Mouse (Mus musculus) regulatory T cell (primary cell): ENCODE measurements at regions not wholly inside any gene's neighbourhood (a gene's known extent, or its start where the extent isn't known, plus 50 kb on each side); places are given as distances from the start of the nearest gene placed in this dataset.
"Not testable (repeated sequence)": the region's sequence is repeated elsewhere in the genome, so short reads cannot be mapped to it uniquely, and the experiment has no call there.

ENCODE experiments used
- in situ Hi-C: fragments of 300-600 bp; cut with MboI, MseI; formaldehyde crosslinking; loops from one replicate; pipeline ENCODE4 v1.15.1; 2025; ENCODE audit warnings: high pct_unique_total_duplicates

DNA sequence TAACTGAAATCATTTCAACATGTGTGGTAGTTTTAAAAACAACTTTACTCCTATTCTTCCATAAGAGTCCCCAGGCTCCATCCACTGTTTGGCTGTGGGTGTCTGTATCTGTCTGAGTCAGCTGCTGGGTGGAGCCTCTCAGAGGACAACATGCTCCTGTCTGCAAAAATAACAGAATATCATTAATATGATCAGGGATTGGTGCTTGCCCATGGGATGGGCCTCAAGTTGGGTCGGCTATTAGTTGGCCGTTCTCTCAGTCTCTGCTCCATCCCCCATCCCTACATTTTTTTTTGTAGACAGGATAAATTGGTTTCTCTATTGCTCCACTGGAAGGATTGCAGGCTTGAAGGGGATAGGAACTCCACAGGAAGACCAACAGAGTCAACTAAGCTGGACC, 108.5 kb upstream of the Fgf16 start:
- in situ Hi-C loops: not testable (repeated sequence)

DNA sequence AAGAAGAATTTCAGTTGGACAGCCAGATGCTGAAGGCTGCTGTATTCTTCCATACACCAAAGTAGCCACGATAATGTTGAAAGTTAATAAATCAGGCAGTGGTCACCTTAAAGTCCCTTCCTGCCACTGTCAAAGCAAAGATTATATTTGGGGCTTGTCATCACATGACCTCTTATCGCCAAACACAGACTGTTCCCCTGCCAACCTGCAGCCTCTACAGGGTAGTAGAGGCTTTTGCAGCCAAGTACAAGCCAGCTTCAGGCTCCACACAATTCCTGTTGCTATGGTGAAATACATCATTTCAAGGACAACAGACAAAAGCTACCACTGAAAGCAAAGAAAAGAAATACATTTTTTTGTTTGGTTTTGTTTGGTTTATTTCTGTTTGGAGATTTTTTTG, 93.5 kb upstream of the Fgf16 start:
- in situ Hi-C loops: loop anchor here (5.0 kb wide), 1 partner anchor 78 kb away; no protein-coding TSS in a partner anchor

DNA sequence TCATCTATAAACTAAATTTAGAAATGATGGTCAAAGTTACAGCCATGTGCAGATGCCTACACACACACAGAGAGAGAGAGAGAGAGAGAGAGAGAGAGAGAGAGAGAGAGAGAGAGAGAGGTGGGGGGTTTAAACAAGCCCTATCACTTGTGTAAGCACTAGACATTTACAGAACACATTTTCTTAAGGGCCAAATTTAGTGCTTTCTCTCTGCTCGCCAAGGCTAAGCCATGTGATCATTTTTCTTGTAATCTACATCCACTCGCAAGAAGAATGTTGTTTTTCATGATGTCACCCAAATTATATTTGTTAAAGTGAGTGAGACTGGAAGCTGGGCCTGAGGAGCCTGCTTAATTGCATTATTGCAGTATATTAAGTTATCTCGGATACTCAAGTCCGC, 92.8 kb upstream of the Fgf16 start:
- in situ Hi-C loops: loop anchor here (5.0 kb wide), 1 partner anchor 79 kb away; no protein-coding TSS in a partner anchor

DNA sequence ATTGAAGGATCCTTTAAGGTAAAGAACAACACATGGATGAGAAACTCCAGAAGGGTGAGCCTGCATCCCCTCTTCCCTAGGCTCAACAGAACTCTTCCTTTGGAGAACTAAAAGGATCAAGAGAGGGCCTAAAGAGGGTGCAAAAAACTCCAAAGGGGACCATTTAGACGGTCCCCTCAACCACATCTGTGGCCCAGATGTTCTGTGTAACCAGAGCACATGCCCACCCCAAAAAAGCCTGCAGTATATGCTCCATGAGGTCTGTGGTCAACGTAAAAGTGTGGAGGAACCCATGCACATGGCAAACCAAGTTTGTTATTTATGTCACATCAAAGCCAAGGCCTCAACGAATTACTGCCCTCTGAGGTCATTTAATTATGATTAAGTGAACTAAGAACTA, 89.2 kb upstream of the Fgf16 start:
- in situ Hi-C loops: loop anchor here (5.0 kb wide), 1 partner anchor 83 kb away; no protein-coding TSS in a partner anchor

DNA sequence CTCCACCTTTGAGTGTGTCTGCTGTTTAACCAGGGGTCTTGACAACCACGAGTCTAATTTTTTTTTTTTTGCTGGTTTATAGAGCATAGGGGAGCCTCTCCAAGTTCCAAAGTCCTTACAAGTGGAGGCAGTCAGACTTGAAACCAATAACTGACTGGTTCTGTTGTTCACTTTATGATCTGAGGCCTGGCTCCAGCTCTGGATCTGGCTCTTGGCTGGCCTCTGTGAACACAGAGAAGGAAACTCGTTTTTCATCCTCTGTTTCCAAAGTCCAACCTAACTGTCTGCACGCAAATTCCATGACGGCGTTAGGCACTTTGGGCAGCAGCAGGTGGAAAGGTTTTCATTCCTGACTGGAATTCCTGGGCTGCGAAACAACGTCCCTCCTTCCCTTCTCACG, 80.4 kb upstream of the Fgf16 start:
- in situ Hi-C loops: no loop called here

DNA sequence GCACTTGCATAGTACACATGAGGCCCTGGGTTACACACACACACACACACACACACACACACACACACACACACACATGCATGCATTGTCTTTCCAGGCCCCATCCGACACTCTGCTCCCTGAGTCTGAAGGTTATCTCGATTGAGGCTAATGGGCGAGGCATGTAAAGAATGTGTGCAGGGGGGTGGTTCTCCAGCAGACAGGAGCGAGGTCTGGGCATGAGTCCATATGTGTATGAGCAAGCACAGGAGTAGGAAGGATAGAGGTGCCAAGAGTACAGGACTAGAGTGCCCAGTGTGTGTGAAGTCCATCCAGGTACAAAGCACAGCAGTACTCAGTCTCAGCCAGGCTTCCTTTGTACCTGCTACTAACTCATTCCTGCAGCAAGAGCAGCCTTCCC, 79.6 kb upstream of the Fgf16 start:
- in situ Hi-C loops: no loop called here

DNA sequence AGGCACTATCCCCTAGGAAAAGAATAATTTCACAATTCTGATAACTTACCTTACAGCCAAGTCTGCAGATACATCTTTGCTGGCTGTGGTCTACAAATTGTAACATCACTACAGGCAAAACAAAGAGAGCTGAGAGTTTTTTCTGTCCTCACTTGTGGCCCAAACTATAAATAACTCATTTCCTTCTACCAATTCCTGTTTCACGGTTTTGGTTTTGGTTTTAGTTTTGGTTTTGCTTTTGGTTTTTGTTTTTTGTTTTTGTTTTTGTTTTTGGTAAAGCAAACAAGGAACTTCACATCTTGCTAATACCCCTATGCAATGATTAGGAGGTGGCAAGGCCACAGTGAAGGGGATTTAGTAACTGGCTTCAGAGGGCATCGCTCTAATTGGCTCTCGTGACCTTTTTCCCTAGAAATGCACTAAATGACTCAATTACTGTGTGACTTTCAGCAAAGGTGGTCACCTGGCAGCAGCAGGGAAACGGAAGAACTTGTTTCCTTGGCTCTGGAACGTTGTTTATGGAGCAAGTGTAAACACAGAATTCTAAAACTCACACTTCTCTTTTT, 53.3 kb upstream of the Fgf16 start:
- in situ Hi-C loops: no loop called here
